Mouse (Mus musculus): ENCODE results near the gene Nfyb. TPM values are rescaled to one million over a fixed set of nuclear protein-coding genes. Genes with fewer than 3 reads are reported as not detected.

The Nfyb gene
- polyA plus RNA-seq, 1 experiment, result 114 TPM

DNA sequence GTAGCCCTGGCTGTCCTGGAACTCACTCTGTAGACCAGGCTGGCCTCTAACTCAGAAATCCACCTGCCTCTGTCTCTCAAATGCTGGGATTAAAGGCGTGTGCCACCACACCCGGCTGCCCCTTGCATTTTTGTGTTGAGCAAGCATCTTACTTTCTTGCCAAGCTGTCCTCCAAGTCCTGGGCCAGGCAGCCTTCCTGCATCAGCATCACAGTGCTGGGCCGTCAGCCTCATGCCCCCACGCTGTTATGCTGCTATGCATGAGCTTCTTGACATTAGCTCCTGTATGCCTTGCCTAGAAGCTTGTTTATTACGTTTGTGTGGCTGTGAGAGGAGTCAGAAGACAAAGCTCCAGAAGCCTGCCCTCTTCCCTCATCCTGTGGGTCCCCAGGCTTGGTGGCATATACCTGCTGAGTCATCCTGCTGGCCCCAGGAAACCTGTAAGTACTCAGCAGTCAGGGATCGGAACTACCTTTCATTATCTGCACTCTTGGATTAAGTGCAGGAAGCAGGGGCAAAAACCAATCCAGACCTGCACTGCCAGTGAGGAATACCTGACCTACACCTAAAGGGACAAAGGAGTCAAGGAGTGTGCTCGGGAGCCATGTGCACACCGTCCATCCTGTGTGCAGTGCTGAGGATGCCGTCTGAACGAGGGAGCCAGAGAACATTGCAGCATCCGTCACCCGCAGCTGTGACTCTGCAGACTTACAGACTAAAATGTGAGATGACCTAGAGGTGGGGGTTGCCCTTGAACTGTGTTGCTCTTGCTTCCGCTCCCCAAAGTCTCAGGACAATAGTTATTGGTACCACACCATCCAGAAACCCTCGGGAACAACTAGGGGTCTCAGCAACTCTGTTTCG is 16.7 kb downstream of the Nfyb start:
- peaks cover 5% of the 10 kb centered on the region for H3K4me1 ChIP-seq (ENCODE audit: control insufficient read depth, insufficient read depth, low read length)
- peak overlapping the region; percentile 27 for H3K27ac ChIP-seq (ENCODE audit: insufficient read depth, low read length)
- H3K36me3 ChIP-seq (ENCODE audit: control insufficient read depth, insufficient read depth, low read length, poor library complexity, severe bottlenecking), result peaks cover 45% of the 10 kb centered on the region
- H3K4me3 ChIP-seq (ENCODE audit: low read depth, low read length), result no peak overlapping the region
- H3K9ac ChIP-seq (ENCODE audit: low read depth, poor library complexity, severe bottlenecking), result no peak overlapping the region
- TF ChIP-seq EP300 (IDR thresholded peaks at IDR 0.05; ENCODE audit: insufficient read depth, low read depth, low read length) (peak; percentile 46; the same call in 1 of the 2 replicates), POLR2A (IDR thresholded peaks at IDR 0.05; ENCODE audit: insufficient read depth, low read length) (no peak)
- no peaks in the 10 kb centered on the region for H3K27me3 ChIP-seq (ENCODE audit: control insufficient read depth, insufficient read depth, low read length, poor library complexity, severe bottlenecking)
- H3K9me3 ChIP-seq (replicated peaks; ENCODE audit: control insufficient read depth, insufficient read depth, low read length, poor library complexity, severe bottlenecking), result no peaks in the 10 kb centered on the region

DNA sequence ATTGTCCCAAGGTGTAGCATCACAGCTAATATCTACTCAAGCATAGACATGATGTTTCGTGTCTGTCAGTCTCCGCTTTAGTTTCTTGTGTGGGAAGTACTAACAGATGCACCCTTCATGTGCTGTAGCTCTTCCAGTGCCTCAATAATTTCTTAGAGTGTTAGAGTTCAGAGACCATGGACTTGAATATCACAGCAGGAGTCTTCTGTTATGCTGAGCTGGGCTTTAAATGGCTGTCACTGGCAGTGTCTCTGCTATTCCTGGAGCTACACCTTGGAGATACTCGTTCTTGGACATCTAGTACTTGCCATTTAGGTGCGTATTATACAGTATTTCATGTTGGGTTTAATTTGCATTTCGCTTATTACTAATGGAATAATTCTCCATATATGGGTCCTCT is 18.6 kb downstream of the Nfyb start:
- peaks cover 25% of the 10 kb centered on the region for H3K36me3 ChIP-seq (ENCODE audit: control insufficient read depth, insufficient read depth, low read length, poor library complexity, severe bottlenecking)
- no peak for TF ChIP-seq EP300 (IDR thresholded peaks at IDR 0.05; ENCODE audit: insufficient read depth, low read depth, low read length)
- no peak for TF ChIP-seq POLR2A (IDR thresholded peaks at IDR 0.05; ENCODE audit: insufficient read depth, low read length)
- TF ChIP-seq CTCF (IDR thresholded peaks at IDR 0.05; ENCODE audit: low read depth, low read length), result no peak
- no peak overlapping the region for H3K4me3 ChIP-seq (ENCODE audit: low read depth, low read length)
- H3K4me1 ChIP-seq (ENCODE audit: control insufficient read depth, insufficient read depth, low read length), result peaks cover 5% of the 10 kb centered on the region
- H3K9ac ChIP-seq (ENCODE audit: low read depth, poor library complexity, severe bottlenecking), result no peak overlapping the region
- H3K27me3 ChIP-seq (ENCODE audit: control insufficient read depth, insufficient read depth, low read length, poor library complexity, severe bottlenecking), result no peaks in the 10 kb centered on the region
- H3K9me3 ChIP-seq (replicated peaks; ENCODE audit: control insufficient read depth, insufficient read depth, low read length, poor library complexity, severe bottlenecking), result no peaks in the 10 kb centered on the region
- H3K27ac ChIP-seq (ENCODE audit: insufficient read depth, low read length), result no peak overlapping the region

DNA sequence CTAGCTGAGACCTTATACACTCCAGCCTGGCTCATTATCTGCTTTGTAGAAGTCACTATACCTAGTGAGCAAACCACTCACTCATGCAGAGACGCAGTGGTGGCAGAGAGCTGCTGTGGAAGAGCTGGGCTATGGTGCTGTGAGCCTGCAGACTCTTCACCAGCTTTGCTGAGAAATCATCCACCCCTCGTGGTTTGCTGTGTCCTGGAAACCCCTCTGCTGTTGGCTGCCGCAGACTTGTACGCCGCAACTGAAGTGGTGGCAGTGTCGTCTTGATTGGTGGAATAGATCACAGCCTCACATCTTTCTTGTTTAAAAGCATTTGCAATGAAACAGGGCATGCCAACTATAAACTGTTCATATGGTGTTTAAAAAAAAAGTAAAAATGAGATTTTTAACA is 19.6 kb downstream of the Nfyb start:
- H3K4me3 ChIP-seq (ENCODE audit: low read depth, low read length), result no peak overlapping the region
- peaks cover 18% of the 10 kb centered on the region for H3K36me3 ChIP-seq (ENCODE audit: control insufficient read depth, insufficient read depth, low read length, poor library complexity, severe bottlenecking)
- no peaks in the 10 kb centered on the region for H3K27me3 ChIP-seq (ENCODE audit: control insufficient read depth, insufficient read depth, low read length, poor library complexity, severe bottlenecking)
- H3K4me1 ChIP-seq (ENCODE audit: control insufficient read depth, insufficient read depth, low read length), result peaks cover 5% of the 10 kb centered on the region
- H3K9ac ChIP-seq (ENCODE audit: low read depth, poor library complexity, severe bottlenecking), result no peak overlapping the region
- TF ChIP-seq POLR2A (IDR thresholded peaks at IDR 0.05; ENCODE audit: insufficient read depth, low read length), result no peak
- no peak for TF ChIP-seq CTCF (IDR thresholded peaks at IDR 0.05; ENCODE audit: low read depth, low read length)
- TF ChIP-seq EP300 (IDR thresholded peaks at IDR 0.05; ENCODE audit: insufficient read depth, low read depth, low read length), result no peak
- no peaks in the 10 kb centered on the region for H3K9me3 ChIP-seq (replicated peaks; ENCODE audit: control insufficient read depth, insufficient read depth, low read length, poor library complexity, severe bottlenecking)
- H3K27ac ChIP-seq (ENCODE audit: insufficient read depth, low read length), result no peak overlapping the region

DNA sequence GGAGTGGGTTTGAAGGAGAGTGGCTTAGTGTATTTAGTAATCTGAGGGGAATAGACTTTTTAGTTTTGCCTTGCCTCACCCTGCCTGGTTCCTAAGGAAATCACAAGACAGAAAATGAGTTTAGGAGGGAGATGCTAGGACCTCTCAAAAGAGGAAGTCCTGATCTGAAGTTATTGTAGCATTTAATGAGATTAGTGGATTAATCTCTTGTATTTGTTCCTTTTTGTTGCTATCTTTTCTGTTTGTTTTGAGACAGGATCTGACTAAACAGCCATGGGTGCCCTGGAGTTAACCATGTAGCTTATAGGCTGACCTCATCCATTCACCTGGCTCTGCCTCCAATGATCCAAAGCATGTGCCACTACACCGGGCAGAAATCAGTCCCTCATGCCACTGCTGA is 21.4 kb downstream of the Nfyb start:
- no peak overlapping the region for H3K9ac ChIP-seq (ENCODE audit: low read depth, poor library complexity, severe bottlenecking)
- H3K36me3 ChIP-seq (ENCODE audit: control insufficient read depth, insufficient read depth, low read length, poor library complexity, severe bottlenecking), result peaks cover 5% of the 10 kb centered on the region
- H3K4me1 ChIP-seq (ENCODE audit: control insufficient read depth, insufficient read depth, low read length), result peaks cover 5% of the 10 kb centered on the region
- H3K9me3 ChIP-seq (replicated peaks; ENCODE audit: control insufficient read depth, insufficient read depth, low read length, poor library complexity, severe bottlenecking), result no peaks in the 10 kb centered on the region
- no peak for TF ChIP-seq CTCF (IDR thresholded peaks at IDR 0.05; ENCODE audit: low read depth, low read length)
- no peak for TF ChIP-seq EP300 (IDR thresholded peaks at IDR 0.05; ENCODE audit: insufficient read depth, low read depth, low read length)
- no peak overlapping the region for H3K4me3 ChIP-seq (ENCODE audit: low read depth, low read length)
- H3K27me3 ChIP-seq (ENCODE audit: control insufficient read depth, insufficient read depth, low read length, poor library complexity, severe bottlenecking), result no peaks in the 10 kb centered on the region
- H3K27ac ChIP-seq (ENCODE audit: insufficient read depth, low read length), result no peak overlapping the region

DNA sequence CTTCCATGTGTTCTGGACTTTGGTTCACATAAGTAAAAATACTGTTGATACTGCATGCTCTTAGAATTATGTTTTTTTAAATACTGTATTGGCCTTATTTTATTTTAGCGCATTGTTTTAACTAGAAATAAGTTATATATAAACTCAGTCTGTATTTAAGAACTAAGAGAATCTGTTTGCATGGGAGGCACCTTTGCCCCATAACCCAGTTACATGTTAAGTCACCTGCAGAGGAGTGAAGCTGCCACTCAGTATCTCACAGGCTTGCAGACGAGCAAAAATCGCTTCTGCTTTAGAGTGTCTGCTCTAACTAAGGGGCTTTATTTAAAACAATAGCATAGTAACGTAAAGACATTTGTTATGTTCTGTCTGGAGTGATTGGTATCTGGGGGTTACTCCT is 22.1 kb downstream of the Nfyb start:
- peaks cover 5% of the 10 kb centered on the region for H3K36me3 ChIP-seq (ENCODE audit: control insufficient read depth, insufficient read depth, low read length, poor library complexity, severe bottlenecking)
- no peak overlapping the region for H3K27ac ChIP-seq (ENCODE audit: insufficient read depth, low read length)
- H3K4me1 ChIP-seq (ENCODE audit: control insufficient read depth, insufficient read depth, low read length), result peaks cover under 1% of the 10 kb centered on the region
- TF ChIP-seq POLR2A (IDR thresholded peaks at IDR 0.05; ENCODE audit: insufficient read depth, low read length) (no peak), EP300 (IDR thresholded peaks at IDR 0.05; ENCODE audit: insufficient read depth, low read depth, low read length) (no peak), CTCF (IDR thresholded peaks at IDR 0.05; ENCODE audit: low read depth, low read length) (no peak)
- H3K9me3 ChIP-seq (replicated peaks; ENCODE audit: control insufficient read depth, insufficient read depth, low read length, poor library complexity, severe bottlenecking), result no peaks in the 10 kb centered on the region
- no peak overlapping the region for H3K4me3 ChIP-seq (ENCODE audit: low read depth, low read length)
- no peak overlapping the region for H3K9ac ChIP-seq (ENCODE audit: low read depth, poor library complexity, severe bottlenecking)
- no peaks in the 10 kb centered on the region for H3K27me3 ChIP-seq (ENCODE audit: control insufficient read depth, insufficient read depth, low read length, poor library complexity, severe bottlenecking)

DNA sequence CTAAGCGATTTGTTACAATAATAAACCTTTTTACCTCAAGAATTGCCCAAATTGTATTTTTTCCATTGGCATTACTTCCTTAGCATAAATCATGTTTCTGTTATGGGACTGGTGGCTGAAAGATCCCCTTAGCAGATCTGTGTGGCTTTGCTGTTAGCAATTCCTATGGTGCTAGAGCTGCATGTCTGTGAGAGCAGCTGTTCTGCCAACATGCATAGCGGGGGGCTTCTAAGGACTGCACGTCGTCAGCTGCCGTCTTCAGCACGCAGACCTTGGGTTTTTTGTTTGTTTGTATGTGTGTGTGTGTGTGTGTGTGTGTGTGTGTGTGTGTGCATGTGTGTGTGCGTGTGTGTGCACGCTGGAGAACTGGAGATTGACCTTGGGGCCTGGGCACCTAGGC is 22.6 kb downstream of the Nfyb start:
- Histone ChIP-seq H3K4me3 (ENCODE audit: low read depth, low read length) (no peak overlapping the region), H3K27ac (ENCODE audit: insufficient read depth, low read length) (no peak overlapping the region), H3K4me1 (ENCODE audit: control insufficient read depth, insufficient read depth, low read length) (no peaks in the 10 kb centered on the region), H3K9me3 (replicated peaks; ENCODE audit: control insufficient read depth, insufficient read depth, low read length, poor library complexity, severe bottlenecking) (no peaks in the 10 kb centered on the region), H3K36me3 (ENCODE audit: control insufficient read depth, insufficient read depth, low read length, poor library complexity, severe bottlenecking) (peaks cover 3% of the 10 kb centered on the region), H3K9ac (ENCODE audit: low read depth, poor library complexity, severe bottlenecking) (no peak overlapping the region), H3K27me3 (ENCODE audit: control insufficient read depth, insufficient read depth, low read length, poor library complexity, severe bottlenecking) (no peaks in the 10 kb centered on the region)
- TF ChIP-seq EP300 (IDR thresholded peaks at IDR 0.05; ENCODE audit: insufficient read depth, low read depth, low read length), result no peak
- TF ChIP-seq POLR2A (IDR thresholded peaks at IDR 0.05; ENCODE audit: insufficient read depth, low read length), result no peak
- no peak for TF ChIP-seq CTCF (IDR thresholded peaks at IDR 0.05; ENCODE audit: low read depth, low read length)

All from ES-Bruce4 (cell line).